Mouse (Mus musculus) intestine, postnatal 0 days (tissue): ENCODE data around the gene Cacna1c. TPM values are rescaled to one million over a fixed set of nuclear protein-coding genes. Genes with fewer than 3 reads are reported as not detected.

Source experiments
- ATAC-seq: fragments of 200-750 bp; cut with Nextera tagmentation; 2 replicates; pipeline ENCODE4 v1.8.0; 2017; ENCODE audit warnings: mild to moderate bottlenecking, moderate TSS enrichment, moderate library complexity
- H3K27ac ChIP-seq: fragments of 300-500 bp; sonication (generic); 2 replicates; pipeline ENCODE4 v1.5.1; 2014; ENCODE audit warnings: mild to moderate bottlenecking, low read depth, low read length, moderate library complexity
- H3K27me3 ChIP-seq: fragments of 300-500 bp; sonication (generic); replicated peaks from 2 replicates; pipeline ENCODE4 v1.6.1; 2014; ENCODE audit warnings: low read length, mixed read lengths; ENCODE audit not compliant: control insufficient read depth, insufficient read depth
- H3K36me3 ChIP-seq: fragments of 300-500 bp; sonication (generic); 2 replicates; pipeline ENCODE4 v1.6.1; 2014; ENCODE audit warnings: mild to moderate bottlenecking, moderate library complexity; ENCODE audit not compliant: control insufficient read depth, insufficient read depth
- H3K4me1 ChIP-seq: fragments of 300-500 bp; sonication (generic); replicated peaks from 2 replicates; pipeline ENCODE4 v1.6.1; 2014; ENCODE audit warnings: antibody characterized with exemption, low read length, mixed read lengths; ENCODE audit not compliant: control insufficient read depth, insufficient read depth
- H3K4me2 ChIP-seq: fragments of 300-500 bp; sonication (generic); replicated peaks from 2 replicates; pipeline ENCODE4 v1.6.1; 2014; ENCODE audit warnings: low read depth, mild to moderate bottlenecking, moderate library complexity
- H3K4me3 ChIP-seq: fragments of 300-500 bp; sonication (generic); 2 replicates; pipeline ENCODE4 v1.5.1; 2014; ENCODE audit warnings: low read depth, low read length
- H3K9ac ChIP-seq: fragments of 300-500 bp; sonication (generic); 2 replicates; pipeline ENCODE4 v1.6.1; 2014; ENCODE audit warnings: mild to moderate bottlenecking, low read depth, low read length
- H3K9me3 ChIP-seq: fragments of 300-500 bp; sonication (generic); 2 replicates; pipeline ENCODE4 v1.6.1; 2016; ENCODE audit warnings: mixed run types; ENCODE audit not compliant: control insufficient read depth
- CTCF ChIP-seq: sonication (generic); IDR thresholded peaks from 2 replicates; pipeline ENCODE4 v1.5.1; 2016; ENCODE audit warnings: low read depth, mild to moderate bottlenecking, control low read depth, antibody characterized with exemption, moderate library complexity
- WGBS: fragments of 180-500 bp; shearing (Covaris S2); extraction: QIAGEN DNeasy Blood & Tissue Kit; methylation state at CpG from one replicate; pipeline ENCODE4 v1.1.7; 2014; 5-methylcytosine and 5-hydroxymethylcytosine counted together
- polyA plus RNA-seq: library from polyadenylated mRNA; unstranded; fragments of >200 nt; fragmentation: Nextera tagmentation; extraction: Ambion mirVana; gene quantifications from 2 replicates; pipeline ENCODE4 v1.2.1, GENCODE M21; 2015

The Cacna1c gene
- polyA plus RNA-seq, 1 experiment from 2014 or later: 1.2 TPM

GRCm38 (mm10) chr6:118937536-118937935 is 258.7 kb downstream of the Cacna1c start:
- H3K4me2 ChIP-seq: no peak overlapping the region
- no peak overlapping the region for H3K9ac ChIP-seq
- H3K36me3 ChIP-seq: no peaks in the 10 kb centered on the region
- H3K27ac ChIP-seq: no peak overlapping the region
- no peak for TF ChIP-seq CTCF
- ATAC-seq: no peak
- H3K9me3 ChIP-seq: no peaks in the 10 kb centered on the region
- H3K27me3 ChIP-seq: no peaks in the 10 kb centered on the region
- H3K4me1 ChIP-seq: no peaks in the 10 kb centered on the region
- 86% methylated on average over 5 of the region's 5 CpGs for WGBS
- H3K4me3 ChIP-seq: no peak overlapping the region

DNA sequence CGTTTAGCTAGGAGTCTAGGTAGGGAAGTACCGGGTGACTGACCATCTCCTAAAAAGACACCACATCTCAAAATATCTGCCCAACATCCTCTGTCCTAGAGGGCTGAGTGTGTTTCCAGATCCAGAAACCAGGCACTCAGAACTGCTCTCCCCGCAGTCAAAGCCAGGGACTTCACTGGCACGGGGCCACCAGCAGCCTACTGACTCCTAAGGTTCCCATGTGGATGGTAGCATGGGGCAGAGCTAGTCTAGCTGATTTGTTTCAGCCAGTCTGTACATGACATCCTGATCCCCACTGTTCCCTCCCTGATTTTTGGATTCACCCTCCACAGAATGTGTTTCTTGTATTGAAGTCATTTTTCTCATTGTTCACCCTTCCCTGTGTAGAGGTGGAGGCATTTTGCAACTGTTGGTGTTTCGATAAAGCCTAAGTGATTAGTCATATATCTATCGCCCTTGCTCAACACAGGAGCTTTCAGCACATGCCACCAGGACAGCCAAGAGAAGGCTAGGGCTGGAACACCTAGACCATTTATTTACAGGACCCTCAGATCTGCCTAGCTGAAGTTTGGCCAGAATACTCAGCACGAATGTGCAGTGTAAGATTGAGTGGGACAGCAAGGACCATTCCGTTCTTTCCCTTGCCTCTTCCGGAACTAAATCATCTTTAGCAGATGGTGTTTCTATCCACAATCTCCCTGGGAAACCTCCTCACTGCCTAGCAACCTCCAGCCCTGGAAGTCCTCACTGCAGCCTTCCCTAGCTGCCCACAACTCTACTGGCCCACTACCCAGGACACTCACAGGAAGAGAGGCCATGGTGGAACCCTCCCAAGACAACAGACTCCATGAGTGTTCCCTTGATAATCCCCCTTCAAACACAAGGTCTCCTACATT is 260.4 kb downstream of the Cacna1c start:
- Histone ChIP-seq H3K27me3 (no peaks in the 10 kb centered on the region), H3K4me2 (no peak overlapping the region), H3K4me1 (no peaks in the 10 kb centered on the region), H3K4me3 (no peak overlapping the region), H3K36me3 (no peaks in the 10 kb centered on the region), H3K27ac (no peak overlapping the region), H3K9ac (no peak overlapping the region), H3K9me3 (no peaks in the 10 kb centered on the region)
- TF ChIP-seq CTCF: no peak
- ATAC-seq: no peak
- WGBS: 74% methylated on average over 9 of the region's 9 CpGs

DNA sequence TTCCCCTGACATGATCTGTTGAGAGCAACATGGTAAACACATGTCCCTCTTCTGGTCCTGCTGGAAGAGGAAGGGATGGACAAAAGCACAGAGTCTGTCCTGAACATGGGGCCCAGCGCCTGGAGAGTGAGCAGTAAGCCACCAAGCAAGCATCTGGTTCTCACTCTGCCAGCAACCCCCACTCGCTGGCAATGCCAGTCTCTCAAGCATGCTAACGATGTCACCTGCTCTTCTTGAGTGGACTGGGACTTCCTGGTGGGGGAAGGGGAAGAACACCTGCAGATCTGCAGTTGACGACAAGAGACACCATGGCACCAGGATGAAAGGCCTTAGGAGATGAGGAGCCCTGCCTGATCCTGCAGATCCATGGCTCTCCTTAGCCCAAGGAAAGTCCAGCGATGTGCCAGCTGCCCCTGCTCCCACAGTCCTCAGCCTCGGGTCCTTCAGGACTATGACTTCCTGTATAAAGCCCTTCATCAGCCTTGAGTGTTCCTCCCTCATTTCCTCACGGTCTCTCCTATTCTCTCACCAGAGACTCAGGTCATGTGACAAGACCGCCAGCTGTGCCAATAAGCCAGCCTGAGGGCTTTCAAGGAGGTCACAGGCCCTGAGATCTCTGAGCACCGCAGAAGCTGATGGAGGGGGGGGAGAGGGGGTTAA is 261.8 kb downstream of the Cacna1c start:
- ATAC-seq: no peak
- no peaks in the 10 kb centered on the region for H3K36me3 ChIP-seq
- H3K4me3 ChIP-seq: no peak overlapping the region
- no peaks in the 10 kb centered on the region for H3K4me1 ChIP-seq
- no peaks in the 10 kb centered on the region for H3K27me3 ChIP-seq
- no peak for TF ChIP-seq CTCF
- H3K27ac ChIP-seq: no peak overlapping the region
- no peaks in the 10 kb centered on the region for H3K9me3 ChIP-seq
- H3K4me2 ChIP-seq: no peak overlapping the region
- WGBS: 66% methylated on average over 9 of the region's 9 CpGs
- H3K9ac ChIP-seq: no peak overlapping the region

- 87% methylated on average over 9 of the region's 9 CpGs for WGBS
- Histone ChIP-seq H3K4me3 (no peak overlapping the region), H3K4me1 (no peaks in the 10 kb centered on the region), H3K9me3 (no peaks in the 10 kb centered on the region), H3K9ac (no peak overlapping the region), H3K27ac (no peak overlapping the region), H3K27me3 (no peaks in the 10 kb centered on the region), H3K4me2 (no peak overlapping the region), H3K36me3 (no peaks in the 10 kb centered on the region)
- no peak for TF ChIP-seq CTCF
- no peak for ATAC-seq
Measured at GRCm38 (mm10) chr6:118933017-118933594, 263.1 kb downstream of the Cacna1c start.

DNA sequence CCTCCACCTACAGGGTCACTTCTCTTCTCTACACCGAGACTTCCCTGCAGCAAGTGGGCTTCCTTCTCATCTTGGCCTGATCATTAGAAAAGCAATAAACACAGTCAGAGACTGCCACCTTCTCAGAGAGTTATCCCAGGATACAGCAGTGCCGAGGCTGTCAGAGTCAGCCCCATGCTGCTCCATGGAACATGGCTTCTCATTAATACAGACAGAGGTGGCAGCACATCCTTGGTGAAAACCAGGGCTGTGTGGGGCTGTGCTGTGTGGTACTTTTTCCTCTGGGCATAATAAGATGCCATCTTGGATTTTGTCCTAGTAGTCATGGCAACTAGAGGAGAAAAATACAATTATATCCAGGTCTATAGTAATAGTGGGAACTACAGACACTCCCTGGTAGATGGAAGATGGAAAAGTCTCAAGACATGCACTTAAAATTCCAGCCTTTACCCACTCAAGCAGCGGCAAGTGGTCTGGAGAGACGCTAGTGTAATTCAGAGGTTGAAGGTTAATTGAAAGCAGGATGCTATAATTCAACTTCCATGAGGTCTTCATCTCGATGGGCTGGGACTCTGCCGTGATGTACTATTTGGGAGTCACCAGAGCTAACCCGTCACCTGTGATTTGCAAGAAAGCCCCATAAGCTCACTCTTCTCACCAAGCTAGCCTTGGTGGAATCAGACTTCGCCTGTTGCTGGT is 264.1 kb downstream of the Cacna1c start:
- TF ChIP-seq CTCF: no peak
- Histone ChIP-seq H3K36me3 (no peaks in the 10 kb centered on the region), H3K4me2 (no peak overlapping the region), H3K27ac (no peak overlapping the region), H3K9ac (no peak overlapping the region), H3K4me3 (no peak overlapping the region), H3K4me1 (no peaks in the 10 kb centered on the region), H3K27me3 (no peaks in the 10 kb centered on the region), H3K9me3 (no peaks in the 10 kb centered on the region)
- 69% methylated on average over 8 of the region's 8 CpGs for WGBS
- no peak for ATAC-seq

DNA sequence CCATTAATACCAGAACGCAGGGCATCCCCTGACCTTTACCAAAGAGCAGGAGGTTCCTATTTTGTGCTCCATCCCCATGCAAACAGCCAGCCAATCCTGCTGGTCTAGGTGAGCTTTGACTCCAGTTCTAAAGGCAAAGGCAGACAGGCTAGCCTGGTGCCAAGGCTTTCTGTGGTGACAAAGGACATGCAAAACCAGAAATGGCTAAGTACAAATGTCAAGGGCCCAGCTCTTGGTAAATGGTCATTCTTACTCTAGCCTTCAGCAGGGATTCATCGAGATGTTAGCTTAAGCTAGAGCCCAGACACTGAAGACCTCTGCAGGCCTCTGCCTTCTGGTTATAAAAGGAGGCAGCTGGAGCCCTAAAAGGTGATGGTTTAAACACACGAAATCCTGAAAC is 269.5 kb downstream of the Cacna1c start:
- Histone ChIP-seq H3K27me3 (no peaks in the 10 kb centered on the region), H3K4me1 (no peaks in the 10 kb centered on the region), H3K27ac (no peak overlapping the region), H3K36me3 (no peaks in the 10 kb centered on the region), H3K4me3 (no peak overlapping the region), H3K9ac (no peak overlapping the region), H3K9me3 (no peaks in the 10 kb centered on the region), H3K4me2 (no peak overlapping the region)
- no peak for TF ChIP-seq CTCF
- ATAC-seq: no peak
- WGBS: 70% methylated on average over 3 of the region's 3 CpGs
